Mouse (Mus musculus): ENCODE measurements around the gene Sgpp2. TPM values are rescaled to one million over a fixed set of nuclear protein-coding genes. Genes with fewer than 3 reads are reported as not detected.

Sgpp2 gene
- polyA plus RNA-seq, 1 experiment from 2014 or later: 1.9 TPM

GRCm38 (mm10) chr1:78311482-78311881, 1.3 kb downstream of the Sgpp2 start:
- ATAC-seq (ENCODE audit: insufficient read depth, low FRiP score, low TSS enrichment) (no peak), DNase-seq (ENCODE audit: low spot score) (peak; percentile 20)
- Histone ChIP-seq H3K4me2 (ENCODE audit: low read depth) (peak overlapping the region; percentile 99), H3K9ac (ENCODE audit: low read length) (no peak overlapping the region), H3K27me3 (ENCODE audit: control insufficient read depth, insufficient read depth, low read length) (peaks cover 22% of the 10 kb centered on the region), H3K4me1 (ENCODE audit: control insufficient read depth, insufficient read depth, low read length) (peaks cover 11% of the 10 kb centered on the region), H3K4me3 (ENCODE audit: low read depth, low read length) (no peak overlapping the region), H3K36me3 (ENCODE audit: control insufficient read depth, insufficient read depth, low read length) (no peaks in the 10 kb centered on the region), H3K9me3 (ENCODE audit: control insufficient read depth, low read length) (no peaks in the 10 kb centered on the region), H3K27ac (ENCODE audit: low read depth, low read length) (no peak overlapping the region)
- 3% methylated on average over 7 of the region's 7 CpGs for WGBS

- no peak for DNase-seq (ENCODE audit: low spot score)
- no peak overlapping the region for H3K9ac ChIP-seq (ENCODE audit: low read length)
- 67% methylated on average over 4 of the region's 4 CpGs for WGBS
- no peak overlapping the region for H3K27ac ChIP-seq (ENCODE audit: low read depth, low read length)
- no peaks in the 10 kb centered on the region for H3K36me3 ChIP-seq (ENCODE audit: control insufficient read depth, insufficient read depth, low read length)
- H3K4me3 ChIP-seq (ENCODE audit: low read depth, low read length): no peak overlapping the region
- H3K9me3 ChIP-seq (ENCODE audit: control insufficient read depth, low read length): no peaks in the 10 kb centered on the region
- ATAC-seq (ENCODE audit: insufficient read depth, low FRiP score, low TSS enrichment): no peak
- peaks cover 11% of the 10 kb centered on the region for H3K4me1 ChIP-seq (ENCODE audit: control insufficient read depth, insufficient read depth, low read length)
- H3K27me3 ChIP-seq (ENCODE audit: control insufficient read depth, insufficient read depth, low read length): peaks cover 22% of the 10 kb centered on the region
- H3K4me2 ChIP-seq (ENCODE audit: low read depth): no peak overlapping the region
Measured at GRCm38 (mm10) chr1:78312917-78313316, 2.8 kb downstream of the Sgpp2 start.

- no peak for DNase-seq (ENCODE audit: low spot score)
- peaks cover 11% of the 10 kb centered on the region for H3K4me1 ChIP-seq (ENCODE audit: control insufficient read depth, insufficient read depth, low read length)
- no peak for ATAC-seq (ENCODE audit: insufficient read depth, low FRiP score, low TSS enrichment)
- H3K27me3 ChIP-seq (ENCODE audit: control insufficient read depth, insufficient read depth, low read length): peaks cover 19% of the 10 kb centered on the region
- no peak overlapping the region for H3K9ac ChIP-seq (ENCODE audit: low read length)
- H3K4me2 ChIP-seq (ENCODE audit: low read depth): no peak overlapping the region
- no peak overlapping the region for H3K4me3 ChIP-seq (ENCODE audit: low read depth, low read length)
- WGBS: 82% methylated on average over 4 of the region's 4 CpGs
- H3K36me3 ChIP-seq (ENCODE audit: control insufficient read depth, insufficient read depth, low read length): no peaks in the 10 kb centered on the region
- no peaks in the 10 kb centered on the region for H3K9me3 ChIP-seq (ENCODE audit: control insufficient read depth, low read length)
- H3K27ac ChIP-seq (ENCODE audit: low read depth, low read length): no peak overlapping the region
Measured at GRCm38 (mm10) chr1:78313961-78314360, 3.8 kb downstream of the Sgpp2 start.

DNA sequence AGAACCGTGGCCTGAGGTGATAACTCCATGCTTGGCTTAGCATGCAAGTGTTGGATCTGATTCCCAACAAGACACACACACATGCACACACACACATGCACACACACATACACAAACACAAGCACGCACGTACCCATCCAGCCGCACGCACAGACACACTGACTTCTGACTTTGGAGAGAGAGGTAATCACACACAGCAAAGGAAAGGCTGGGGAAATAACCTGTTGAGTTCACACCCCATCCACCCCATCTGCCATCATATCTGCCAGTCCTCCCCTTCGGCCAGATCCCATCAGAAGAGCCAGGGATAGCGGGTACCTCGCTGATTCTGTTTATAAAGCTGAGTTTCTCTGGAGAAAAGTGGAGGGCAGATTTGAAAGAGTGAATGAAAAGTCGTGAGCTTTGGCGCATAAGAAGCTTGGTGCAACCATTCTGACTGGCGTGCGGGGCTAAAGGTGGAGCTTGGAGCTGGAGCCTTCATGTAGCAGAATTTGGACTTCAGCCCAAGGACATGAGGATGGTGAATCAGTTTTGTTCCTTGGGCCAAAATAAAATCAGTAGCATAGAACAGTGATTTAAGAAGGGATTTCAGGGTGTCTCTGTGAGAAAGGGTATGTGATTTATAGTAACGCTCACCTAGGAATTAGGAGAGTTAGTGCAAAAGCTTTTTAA, 8.1 kb downstream of the Sgpp2 start:
- ATAC-seq (ENCODE audit: insufficient read depth, low FRiP score, low TSS enrichment): no peak
- Histone ChIP-seq H3K9me3 (ENCODE audit: control insufficient read depth, low read length) (no peaks in the 10 kb centered on the region), H3K4me1 (ENCODE audit: control insufficient read depth, insufficient read depth, low read length) (no peaks in the 10 kb centered on the region), H3K27me3 (ENCODE audit: control insufficient read depth, insufficient read depth, low read length) (no peaks in the 10 kb centered on the region), H3K4me2 (ENCODE audit: low read depth) (no peak overlapping the region), H3K27ac (ENCODE audit: low read depth, low read length) (no peak overlapping the region), H3K4me3 (ENCODE audit: low read depth, low read length) (no peak overlapping the region), H3K9ac (ENCODE audit: low read length) (no peak overlapping the region), H3K36me3 (ENCODE audit: control insufficient read depth, insufficient read depth, low read length) (no peaks in the 10 kb centered on the region)
- WGBS: 90% methylated on average over 13 of the region's 13 CpGs
- DNase-seq (ENCODE audit: low spot score): no peak

DNA sequence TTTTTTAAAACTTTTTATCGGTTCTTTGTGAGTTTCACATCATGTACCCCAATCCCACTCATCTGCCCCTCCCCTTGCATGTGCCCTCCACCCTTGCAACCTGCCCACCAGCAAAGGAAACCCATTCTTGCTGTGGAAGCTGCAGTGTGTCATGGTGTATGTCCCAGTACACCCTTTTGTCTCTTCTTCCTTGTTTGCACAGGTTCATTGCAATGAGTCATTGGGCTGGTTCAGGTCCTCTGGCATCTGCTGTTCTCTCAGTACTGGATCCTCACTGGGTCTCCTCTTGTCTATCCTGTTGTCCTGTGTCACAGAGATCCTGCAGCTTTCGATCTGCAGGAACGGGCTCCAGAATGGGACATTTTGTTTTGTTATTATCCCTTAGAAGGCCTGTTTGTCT, 10.1 kb downstream of the Sgpp2 start:
- no peak overlapping the region for H3K9ac ChIP-seq (ENCODE audit: low read length)
- H3K4me2 ChIP-seq (ENCODE audit: low read depth): no peak overlapping the region
- no peaks in the 10 kb centered on the region for H3K4me1 ChIP-seq (ENCODE audit: control insufficient read depth, insufficient read depth, low read length)
- H3K27ac ChIP-seq (ENCODE audit: low read depth, low read length): no peak overlapping the region
- no peak overlapping the region for H3K4me3 ChIP-seq (ENCODE audit: low read depth, low read length)
- no peaks in the 10 kb centered on the region for H3K9me3 ChIP-seq (ENCODE audit: control insufficient read depth, low read length)
- no peaks in the 10 kb centered on the region for H3K36me3 ChIP-seq (ENCODE audit: control insufficient read depth, insufficient read depth, low read length)
- H3K27me3 ChIP-seq (ENCODE audit: control insufficient read depth, insufficient read depth, low read length): no peaks in the 10 kb centered on the region
- DNase-seq (ENCODE audit: low spot score) (no peak), ATAC-seq (ENCODE audit: insufficient read depth, low FRiP score, low TSS enrichment) (no peak)
- WGBS: 89% methylated on average over 3 of the region's 3 CpGs

DNA sequence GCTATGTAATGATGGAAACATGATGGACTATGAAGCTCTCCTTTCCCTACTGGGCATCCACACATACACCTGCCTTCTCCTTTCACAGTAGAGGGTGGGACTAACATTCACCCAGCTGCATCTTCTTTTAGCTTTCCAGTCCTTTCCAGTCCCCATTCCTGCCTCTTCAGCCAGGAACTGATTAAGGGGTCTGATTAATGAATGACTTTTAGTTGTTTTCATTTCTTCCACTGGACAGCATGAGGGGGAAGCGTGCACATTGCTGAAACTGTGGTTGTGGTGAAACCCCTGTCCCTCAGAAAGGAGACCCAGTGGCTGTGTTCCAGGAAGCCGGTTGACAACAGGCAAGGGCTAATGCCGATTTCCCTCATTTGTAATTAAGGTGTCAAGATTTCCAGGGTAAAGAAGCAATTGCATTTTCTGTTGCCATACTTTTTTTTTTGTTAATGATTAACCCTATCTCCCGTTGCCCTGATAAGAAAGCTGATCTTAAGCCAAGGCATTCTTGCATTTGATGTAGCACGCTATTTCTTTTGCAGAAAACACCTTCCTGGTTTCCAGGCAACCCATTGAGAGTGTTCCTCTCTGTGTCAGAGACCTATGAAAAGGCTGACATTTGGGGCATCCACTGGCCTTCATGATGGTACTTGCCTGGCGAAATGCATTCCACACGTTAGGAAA, 12.1 kb downstream of the Sgpp2 start:
- Histone ChIP-seq H3K27ac (ENCODE audit: low read depth, low read length) (no peak overlapping the region), H3K9ac (ENCODE audit: low read length) (no peak overlapping the region), H3K4me3 (ENCODE audit: low read depth, low read length) (no peak overlapping the region), H3K27me3 (ENCODE audit: control insufficient read depth, insufficient read depth, low read length) (no peaks in the 10 kb centered on the region), H3K36me3 (ENCODE audit: control insufficient read depth, insufficient read depth, low read length) (no peaks in the 10 kb centered on the region), H3K4me2 (ENCODE audit: low read depth) (no peak overlapping the region), H3K4me1 (ENCODE audit: control insufficient read depth, insufficient read depth, low read length) (no peaks in the 10 kb centered on the region), H3K9me3 (ENCODE audit: control insufficient read depth, low read length) (no peaks in the 10 kb centered on the region)
- ATAC-seq (ENCODE audit: insufficient read depth, low FRiP score, low TSS enrichment): no peak
- DNase-seq (ENCODE audit: low spot score): no peak
- WGBS: 47% methylated on average over 7 of the region's 7 CpGs

DNA sequence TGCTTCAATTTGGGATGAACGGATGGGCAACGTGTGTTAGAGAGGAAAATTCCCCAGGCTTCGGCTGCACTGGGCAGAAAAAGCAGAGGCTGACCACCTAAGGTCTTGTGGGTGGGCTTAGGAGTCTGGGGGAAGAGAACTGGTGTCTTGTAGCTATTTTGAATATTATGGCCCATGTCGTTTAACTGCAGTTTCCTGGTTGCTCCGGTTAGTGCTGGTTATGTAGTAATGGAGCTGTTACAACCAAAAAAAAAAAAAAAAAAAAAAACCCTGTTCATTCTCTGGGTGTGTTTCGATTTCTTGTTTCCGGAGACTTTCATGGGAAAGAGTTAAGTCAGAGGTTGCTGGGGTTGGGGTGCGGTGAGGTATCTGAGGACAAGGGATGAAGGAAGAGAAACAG, 12.7 kb downstream of the Sgpp2 start:
- 52% methylated on average over 8 of the region's 8 CpGs for WGBS
- no peak overlapping the region for H3K4me3 ChIP-seq (ENCODE audit: low read depth, low read length)
- no peak for DNase-seq (ENCODE audit: low spot score)
- ATAC-seq (ENCODE audit: insufficient read depth, low FRiP score, low TSS enrichment): no peak
- no peak overlapping the region for H3K4me2 ChIP-seq (ENCODE audit: low read depth)
- H3K4me1 ChIP-seq (ENCODE audit: control insufficient read depth, insufficient read depth, low read length): no peaks in the 10 kb centered on the region
- no peaks in the 10 kb centered on the region for H3K36me3 ChIP-seq (ENCODE audit: control insufficient read depth, insufficient read depth, low read length)
- H3K9me3 ChIP-seq (ENCODE audit: control insufficient read depth, low read length): no peaks in the 10 kb centered on the region
- no peaks in the 10 kb centered on the region for H3K27me3 ChIP-seq (ENCODE audit: control insufficient read depth, insufficient read depth, low read length)
- no peak overlapping the region for H3K27ac ChIP-seq (ENCODE audit: low read depth, low read length)
- H3K9ac ChIP-seq (ENCODE audit: low read length): no peak overlapping the region

DNA sequence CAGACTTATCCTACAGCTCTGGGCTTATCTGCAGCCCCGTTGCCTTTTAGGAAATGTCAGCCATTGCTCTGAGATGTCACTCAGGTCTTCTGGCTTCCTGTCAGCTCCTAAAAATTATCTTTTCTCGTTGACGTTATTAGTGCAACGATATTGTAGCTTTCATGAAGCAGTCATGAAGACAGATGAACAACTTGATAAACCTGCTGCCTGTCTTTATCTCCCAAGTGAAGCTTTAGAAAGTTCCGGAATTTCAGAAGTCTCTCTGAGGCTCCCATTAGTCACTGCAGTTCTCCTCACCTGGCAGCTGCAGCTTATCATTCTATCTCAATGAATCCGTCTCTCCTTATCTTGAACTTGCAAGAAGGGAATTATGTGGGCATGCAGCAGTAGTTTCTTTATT, 13.9 kb downstream of the Sgpp2 start:
- Histone ChIP-seq H3K4me2 (ENCODE audit: low read depth) (no peak overlapping the region), H3K27ac (ENCODE audit: low read depth, low read length) (no peak overlapping the region), H3K27me3 (ENCODE audit: control insufficient read depth, insufficient read depth, low read length) (no peaks in the 10 kb centered on the region), H3K9me3 (ENCODE audit: control insufficient read depth, low read length) (no peaks in the 10 kb centered on the region), H3K4me3 (ENCODE audit: low read depth, low read length) (no peak overlapping the region), H3K36me3 (ENCODE audit: control insufficient read depth, insufficient read depth, low read length) (no peaks in the 10 kb centered on the region), H3K9ac (ENCODE audit: low read length) (no peak overlapping the region), H3K4me1 (ENCODE audit: control insufficient read depth, insufficient read depth, low read length) (no peaks in the 10 kb centered on the region)
- ATAC-seq (ENCODE audit: insufficient read depth, low FRiP score, low TSS enrichment) (no peak), DNase-seq (ENCODE audit: low spot score) (no peak)
- 92% methylated on average over 6 of the region's 6 CpGs for WGBS

DNA sequence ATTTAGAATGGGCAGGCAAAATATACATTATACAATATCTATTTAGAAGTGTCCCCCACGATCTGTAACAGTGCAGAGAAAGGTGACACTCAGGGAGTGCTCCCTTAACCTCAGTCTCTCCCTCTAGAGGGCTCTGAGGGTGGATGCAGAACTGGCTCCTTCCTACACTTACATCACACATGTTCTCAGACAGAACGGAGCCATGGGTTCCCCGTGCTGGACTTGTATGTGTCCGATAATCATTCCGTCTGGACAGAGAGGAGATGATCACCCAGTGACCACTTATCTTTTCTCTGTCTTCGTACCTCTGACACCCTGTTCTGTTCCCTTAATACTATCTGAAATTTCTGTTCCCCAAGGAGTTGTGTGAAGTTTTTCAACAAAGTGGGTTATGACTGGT, 15.7 kb downstream of the Sgpp2 start:
- no peak for ATAC-seq (ENCODE audit: insufficient read depth, low FRiP score, low TSS enrichment)
- H3K4me3 ChIP-seq (ENCODE audit: low read depth, low read length): no peak overlapping the region
- no peaks in the 10 kb centered on the region for H3K27me3 ChIP-seq (ENCODE audit: control insufficient read depth, insufficient read depth, low read length)
- H3K4me2 ChIP-seq (ENCODE audit: low read depth): no peak overlapping the region
- no peak for DNase-seq (ENCODE audit: low spot score)
- no peak overlapping the region for H3K9ac ChIP-seq (ENCODE audit: low read length)
- H3K9me3 ChIP-seq (ENCODE audit: control insufficient read depth, low read length): no peaks in the 10 kb centered on the region
- no peak overlapping the region for H3K27ac ChIP-seq (ENCODE audit: low read depth, low read length)
- 81% methylated on average over 6 of the region's 6 CpGs for WGBS
- H3K36me3 ChIP-seq (ENCODE audit: control insufficient read depth, insufficient read depth, low read length): no peaks in the 10 kb centered on the region
- no peaks in the 10 kb centered on the region for H3K4me1 ChIP-seq (ENCODE audit: control insufficient read depth, insufficient read depth, low read length)

All from neural tube, embryonic 11.5 days (tissue).